Mouse (Mus musculus): ENCODE data around the gene Arl15. TPM values are rescaled to one million over a fixed set of nuclear protein-coding genes. Genes with fewer than 3 reads are reported as not detected.
A peak's percentile ranks its signal among the peaks of the same experiment; 100 is the strongest.

Gene Arl15
- total RNA-seq, 2 experiments from 2014 or later = 4.0 to 4.2 TPM

GRCm38 (mm10) chr13:114119816-114120215 is 325.5 kb downstream of the Arl15 start:
- peak in 1 of 2 experiments; percentile 33 for DNase-seq
- intact Hi-C loops (cut with DNase I) = no loop called here

GRCm38 (mm10) chr13:114121591-114121990 is 327.3 kb downstream of the Arl15 start:
- DNase-seq = no peak
- intact Hi-C loops (cut with DNase I) = no loop called here

- intact Hi-C loops (cut with DNase I) = no loop called here
- no peak for DNase-seq
These were observed 329.1 kb downstream of the Arl15 start for GRCm38 (mm10) chr13:114123391-114123790.

GRCm38 (mm10) chr13:114124385-114124784 is 330.1 kb downstream of the Arl15 start:
- intact Hi-C loops (cut with DNase I) = no loop called here

GRCm38 (mm10) chr13:114124991-114125390 is 330.7 kb downstream of the Arl15 start:
- intact Hi-C loops (cut with DNase I) = no loop called here
- no peak for DNase-seq

More at GRCm38 (mm10) chr13:114124385-114124784, 330.1 kb downstream of the Arl15 start:
- DNase-seq = no peak

- no peak for DNase-seq
- intact Hi-C loops (cut with DNase I) = no loop called here
These were observed 334.1 kb downstream of the Arl15 start for GRCm38 (mm10) chr13:114128366-114128765.

- DNase-seq = no peak
- intact Hi-C loops (cut with DNase I) = no loop called here
These were observed 335.7 kb downstream of the Arl15 start for GRCm38 (mm10) chr13:114129986-114130385.

GRCm38 (mm10) chr13:114130566-114131319 is 336.4 kb downstream of the Arl15 start:
- no peak for DNase-seq
- intact Hi-C loops (cut with DNase I) = no loop called here

- no peak for DNase-seq
- intact Hi-C loops (cut with DNase I) = no loop called here
These were observed 344.6 kb downstream of the Arl15 start for GRCm38 (mm10) chr13:114138921-114139320.

GRCm38 (mm10) chr13:114139570-114139969 is 345.3 kb downstream of the Arl15 start:
- DNase-seq = no peak

GRCm38 (mm10) chr13:114142826-114143225 is 348.5 kb downstream of the Arl15 start:
- intact Hi-C loops (cut with DNase I) = no loop called here
- no peak for DNase-seq

More at GRCm38 (mm10) chr13:114139570-114139969, 345.3 kb downstream of the Arl15 start:
- intact Hi-C loops (cut with DNase I) = no loop called here

GRCm38 (mm10) chr13:114143247-114143646 is 348.9 kb downstream of the Arl15 start:
- no peak for DNase-seq
- intact Hi-C loops (cut with DNase I) = no loop called here

- intact Hi-C loops (cut with DNase I) = no loop called here
These were observed 350.0 kb downstream of the Arl15 start for GRCm38 (mm10) chr13:114144052-114145046.

GRCm38 (mm10) chr13:114145249-114145648 is 350.9 kb downstream of the Arl15 start:
- DNase-seq = no peak
- intact Hi-C loops (cut with DNase I) = no loop called here

More at GRCm38 (mm10) chr13:114144052-114145046, 350.0 kb downstream of the Arl15 start:
- DNase-seq = no peak

- DNase-seq = no peak
- intact Hi-C loops (cut with DNase I) = no loop called here
These were observed 356.8 kb downstream of the Arl15 start for GRCm38 (mm10) chr13:114150856-114151697.

GRCm38 (mm10) chr13:114151698-114152069 is 357.4 kb downstream of the Arl15 start:
- intact Hi-C loops (cut with DNase I) = no loop called here
- DNase-seq = no peak

GRCm38 (mm10) chr13:114156689-114157088 is 362.4 kb downstream of the Arl15 start:
- DNase-seq = no peak
- intact Hi-C loops (cut with DNase I) = no loop called here

GRCm38 (mm10) chr13:114158111-114158730 is 363.9 kb downstream of the Arl15 start:
- DNase-seq = peak in 1 of 2 experiments; percentile 14
- intact Hi-C loops (cut with DNase I) = no loop called here

- intact Hi-C loops (cut with DNase I) = no loop called here
- no peak for DNase-seq
These were observed 365.5 kb downstream of the Arl15 start for GRCm38 (mm10) chr13:114159634-114160391.

Measured in gastrocnemius, postnatal 36 days (tissue).